Mouse (Mus musculus): ENCODE results near the gene Bnc2.

- TF ChIP-seq GATA1 (IDR thresholded peaks at IDR 0.05; ENCODE audit: low read length) (no peak), TAL1 (IDR thresholded peaks at IDR 0.05; ENCODE audit: low read length) (no peak)
Measured at GRCm38 (mm10) chr4:84449246-84450005, 225.6 kb downstream of the Bnc2 start.

Data from erythroblast, embryonic 14.5 days (primary cell).